Mouse (Mus musculus): ENCODE data around the gene Pde1a.

Pde1a gene

DNA sequence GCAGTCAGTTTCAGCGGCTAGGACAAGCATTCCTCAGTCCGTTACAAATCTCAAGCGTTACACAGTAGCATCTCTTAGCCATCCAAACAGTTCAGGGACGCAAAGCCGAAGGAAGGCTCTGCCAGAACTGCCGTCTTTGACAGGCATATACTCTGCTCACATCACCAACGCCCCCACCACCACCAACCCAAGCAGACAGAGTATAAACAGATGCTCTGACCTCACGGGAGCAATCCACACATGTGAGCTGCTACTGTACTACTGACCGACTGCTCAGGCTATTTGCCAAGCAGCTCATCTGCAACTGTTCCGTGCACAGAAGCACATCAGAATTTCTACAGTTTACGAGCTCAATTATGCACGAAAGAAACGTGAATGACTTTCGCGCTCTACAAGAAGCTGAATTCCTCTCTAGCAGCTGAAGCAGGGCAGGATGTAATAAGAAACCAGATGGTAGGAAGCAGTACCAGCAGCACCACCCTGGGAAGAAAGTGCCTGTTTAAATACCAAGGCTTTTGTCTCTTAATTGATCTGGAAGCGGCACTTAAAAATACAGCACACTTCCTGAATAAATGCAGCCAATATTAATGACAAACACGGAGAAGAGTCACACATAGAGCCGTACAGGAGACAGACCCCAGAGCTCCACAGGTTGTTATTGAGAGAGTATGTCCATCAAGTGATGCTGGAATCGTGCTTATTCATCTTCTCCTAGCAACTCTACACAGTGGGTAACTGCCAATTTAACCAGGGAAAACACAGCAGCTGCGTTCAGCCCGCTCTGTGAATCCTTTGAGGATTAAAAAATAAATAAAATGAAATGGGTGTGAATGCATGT is at the start of gene Pde1a:
Gene Pde1a (minus strand): TSS at position 598 of the 838 bp plus-strand sequence.
- DNase-seq, result peak; percentile 33 to 39

DNA sequence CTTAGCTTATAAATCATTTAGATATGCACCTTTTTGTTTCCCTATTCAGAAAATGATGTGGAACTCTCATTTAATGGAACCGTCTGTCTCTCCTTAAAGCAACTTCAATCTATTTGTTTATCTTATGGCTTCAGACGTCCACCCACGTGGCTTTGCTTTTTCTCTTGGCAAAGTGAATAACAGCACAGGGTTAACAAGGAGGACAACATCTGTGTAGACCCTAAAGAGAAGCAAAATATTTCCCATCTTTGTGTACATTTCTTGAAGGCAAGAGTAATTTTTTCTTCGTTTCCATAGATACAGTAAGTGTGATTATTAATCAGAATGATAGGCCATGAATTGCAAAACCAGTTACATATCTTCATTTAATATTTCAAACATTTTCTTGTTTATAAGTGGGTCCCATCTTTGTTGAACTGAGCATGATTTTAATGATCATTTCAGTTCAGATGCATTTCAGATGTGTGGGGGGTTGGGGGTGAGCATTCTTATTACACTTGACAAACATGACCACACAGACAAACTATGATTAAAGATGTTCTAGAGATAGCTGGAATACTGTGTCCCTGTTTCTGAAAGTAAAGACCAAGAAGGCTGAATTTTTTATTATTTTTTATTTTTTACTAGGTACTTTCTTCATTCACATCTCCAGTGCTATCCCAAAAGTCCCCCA is 49.5 kb upstream of the Pde1a start:
- DNase-seq, result no peak

DNA sequence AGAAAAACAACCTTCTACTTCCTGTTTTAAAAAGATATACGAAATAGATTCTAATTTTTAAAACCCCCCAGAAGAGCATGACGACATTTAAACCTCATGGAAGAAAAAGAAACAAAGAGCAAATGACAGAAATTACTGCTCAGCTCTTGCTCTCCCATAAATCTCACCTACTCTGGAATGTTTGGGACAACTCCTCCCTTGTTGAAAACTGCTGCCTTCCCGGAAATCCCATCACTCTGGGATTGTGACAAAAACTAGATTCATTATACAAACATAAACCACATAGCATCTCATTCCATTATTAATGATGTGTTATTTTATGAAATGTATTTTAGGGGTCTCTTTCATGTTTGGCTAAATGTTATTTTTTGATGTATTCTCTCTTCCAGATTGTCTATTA is 48.9 kb upstream of the Pde1a start:
- DNase-seq, result no peak

DNA sequence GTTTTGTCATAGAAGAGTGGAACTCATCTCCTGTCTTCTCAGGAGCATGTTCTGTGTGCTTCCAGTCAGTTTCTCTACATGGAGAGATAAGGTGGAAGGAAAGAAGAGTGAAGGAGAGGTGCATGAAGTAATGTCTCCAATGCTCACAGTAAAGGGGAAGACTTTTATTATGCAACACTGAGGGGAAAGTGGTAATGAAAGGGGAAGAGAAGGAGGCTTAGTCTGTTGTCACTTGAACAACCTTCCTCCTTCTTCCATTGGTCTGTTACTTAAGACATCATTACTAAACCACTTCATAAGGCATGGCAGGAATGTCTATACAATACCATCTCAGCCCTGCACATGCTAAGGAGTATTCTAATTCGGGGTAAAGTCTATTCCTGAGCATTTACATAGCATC is 38.8 kb upstream of the Pde1a start:
- DNase-seq, result no peak

DNA sequence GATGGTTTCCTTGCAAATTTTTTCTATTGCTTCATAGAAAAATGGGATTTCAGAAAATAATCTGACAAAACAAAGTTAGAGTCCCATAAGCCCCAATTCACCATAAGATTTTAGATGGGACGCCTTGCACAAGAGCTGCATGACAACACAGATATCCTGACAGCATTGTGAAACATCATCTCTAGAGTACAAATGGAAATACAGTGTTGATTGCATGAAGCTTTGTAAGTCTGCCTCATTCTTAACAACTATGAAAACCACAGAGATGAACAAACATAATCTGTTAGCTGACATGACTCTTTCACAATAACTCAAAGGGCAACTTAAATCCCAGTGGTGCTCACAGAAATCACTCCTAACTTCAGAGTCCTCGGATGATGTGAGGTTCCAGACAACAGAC is 29.5 kb upstream of the Pde1a start:
- DNase-seq, result no peak

DNA sequence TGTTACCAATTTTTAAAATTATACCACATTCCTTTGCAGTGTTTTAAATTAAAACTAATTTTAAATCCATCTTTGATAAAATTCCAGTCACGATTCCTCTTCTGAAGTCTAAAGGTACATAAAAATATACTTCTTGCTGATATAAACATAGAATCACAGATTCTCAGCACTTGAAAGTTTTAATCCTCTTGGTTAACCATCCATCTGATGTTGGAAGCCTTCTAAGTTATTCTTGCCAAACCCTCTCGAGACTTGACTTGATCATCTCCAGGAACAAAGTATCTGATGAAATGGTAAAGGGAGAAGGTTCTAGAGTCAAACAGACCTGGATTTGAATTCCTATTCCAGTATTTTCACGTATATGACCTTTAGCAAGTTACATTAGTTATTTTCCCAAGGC is 28.9 kb upstream of the Pde1a start:
- DNase-seq, result no peak

DNA sequence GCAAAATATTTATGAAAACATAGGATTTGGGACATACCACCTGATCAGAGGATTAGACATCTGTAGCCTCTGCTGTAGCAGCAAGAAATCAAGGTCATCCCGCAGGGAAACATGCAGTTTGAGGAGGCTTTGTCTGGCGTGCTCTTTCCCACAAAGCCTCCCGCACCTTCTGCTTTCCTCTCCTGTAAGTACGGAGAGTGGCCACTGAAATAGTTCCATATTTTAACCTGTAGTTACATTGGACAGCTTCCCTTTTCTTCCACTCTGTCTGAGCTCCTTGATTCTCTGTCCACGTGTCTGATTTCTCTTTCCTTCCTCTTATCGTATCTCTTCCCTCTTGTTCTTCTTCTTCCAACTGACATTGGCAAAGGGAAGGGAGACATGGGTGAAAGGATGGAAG is 20.8 kb upstream of the Pde1a start:
- peak in 1 of 2 experiments; percentile 5 for DNase-seq

DNA sequence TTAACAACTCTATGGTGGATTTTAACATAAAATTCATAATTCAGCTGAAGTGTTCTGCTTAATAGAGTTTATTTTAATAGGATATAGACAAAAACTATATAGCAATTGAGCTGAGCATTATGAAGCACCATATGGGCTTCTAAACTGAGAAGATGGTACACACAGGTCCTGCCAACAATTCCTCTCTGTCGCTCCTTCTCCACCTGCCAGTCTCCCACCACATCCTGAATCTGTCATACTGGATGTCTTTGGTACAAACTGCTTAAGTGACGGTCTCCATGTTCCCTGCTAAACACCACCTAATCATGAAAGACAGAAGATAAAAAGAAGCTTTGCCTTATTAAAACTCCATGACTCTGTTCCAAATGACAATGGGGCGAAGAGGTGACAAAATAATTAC is 20.1 kb upstream of the Pde1a start:
- DNase-seq, result peak; percentile 21 to 27

DNA sequence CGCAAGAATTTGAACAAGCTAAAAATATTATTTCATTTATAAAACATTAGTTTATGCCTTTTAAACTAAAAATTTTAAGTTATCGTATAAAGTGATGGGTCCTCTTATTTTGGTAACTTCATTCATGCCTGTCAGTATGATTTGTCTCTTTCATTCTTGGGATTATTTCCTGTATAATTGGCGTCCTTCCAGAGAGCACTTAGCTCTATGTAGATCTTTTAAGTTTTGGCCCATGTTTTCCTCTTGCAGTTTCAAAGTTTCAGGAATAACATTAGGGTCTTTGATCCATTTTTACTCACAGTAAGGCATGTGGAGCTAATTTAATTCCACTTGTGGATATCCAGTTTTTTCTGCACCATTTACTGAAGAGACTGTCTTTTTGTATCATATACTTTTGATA is 5.8 kb upstream of the Pde1a start:
- DNase-seq, result no peak

DNA sequence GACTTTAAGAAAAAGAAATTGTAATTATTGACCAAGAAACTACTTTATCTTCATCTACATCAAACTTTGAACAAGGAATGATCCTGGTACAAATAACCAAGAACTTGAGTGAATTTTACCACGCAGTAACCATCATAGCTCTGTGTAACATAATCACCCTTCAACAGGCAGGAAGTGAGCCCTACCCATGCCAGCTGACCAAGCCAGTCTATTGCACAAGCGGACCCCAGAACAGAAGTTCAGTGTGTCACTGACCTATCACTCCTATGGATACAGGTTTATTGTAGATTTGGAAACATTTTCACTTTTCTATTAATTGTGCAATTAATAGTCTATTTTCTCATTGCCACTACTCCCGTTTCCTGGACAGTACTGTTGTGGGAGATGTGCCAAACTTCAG is 3.4 kb upstream of the Pde1a start:
- no peak for DNase-seq

DNA sequence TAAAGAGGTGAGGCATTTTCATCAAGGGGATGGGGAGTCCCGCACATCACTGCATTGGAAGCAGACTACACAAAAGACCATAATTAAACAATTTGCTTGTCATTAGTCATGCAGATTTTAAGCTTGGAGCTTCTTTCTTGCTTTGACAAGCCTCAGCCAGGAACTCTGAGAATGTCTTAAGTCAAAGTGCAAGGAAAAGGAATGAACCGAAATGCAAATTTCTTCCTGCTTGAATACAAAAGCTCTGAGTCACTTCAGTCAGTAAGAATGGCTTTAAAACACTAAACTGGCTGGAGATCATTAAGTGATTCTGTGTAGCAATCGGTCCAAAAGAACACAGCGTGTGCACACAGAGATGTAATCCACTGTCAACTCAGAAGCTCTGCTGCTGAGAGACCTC is 2.6 kb downstream of the Pde1a start:
- no peak for DNase-seq

DNA sequence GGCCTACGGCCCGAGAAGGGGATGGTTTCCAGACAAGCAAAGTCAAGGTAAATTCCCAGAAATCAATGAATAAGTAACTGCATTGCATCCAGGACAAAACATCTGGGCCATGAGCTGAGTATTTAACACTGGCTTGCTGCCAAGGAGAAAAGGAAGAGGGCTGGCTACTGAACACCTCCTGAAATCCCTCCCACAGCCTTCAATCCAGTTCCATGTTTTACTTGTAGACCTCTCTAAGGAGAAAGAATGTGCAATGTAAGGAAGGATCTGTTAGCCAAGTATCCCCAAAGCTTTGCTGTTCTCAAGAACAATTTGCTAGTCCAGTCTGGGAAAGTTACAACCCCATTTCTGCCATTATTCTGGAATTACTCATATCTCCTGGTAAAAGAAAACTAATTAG is 42.4 kb downstream of the Pde1a start:
- DNase-seq, result no peak

DNA sequence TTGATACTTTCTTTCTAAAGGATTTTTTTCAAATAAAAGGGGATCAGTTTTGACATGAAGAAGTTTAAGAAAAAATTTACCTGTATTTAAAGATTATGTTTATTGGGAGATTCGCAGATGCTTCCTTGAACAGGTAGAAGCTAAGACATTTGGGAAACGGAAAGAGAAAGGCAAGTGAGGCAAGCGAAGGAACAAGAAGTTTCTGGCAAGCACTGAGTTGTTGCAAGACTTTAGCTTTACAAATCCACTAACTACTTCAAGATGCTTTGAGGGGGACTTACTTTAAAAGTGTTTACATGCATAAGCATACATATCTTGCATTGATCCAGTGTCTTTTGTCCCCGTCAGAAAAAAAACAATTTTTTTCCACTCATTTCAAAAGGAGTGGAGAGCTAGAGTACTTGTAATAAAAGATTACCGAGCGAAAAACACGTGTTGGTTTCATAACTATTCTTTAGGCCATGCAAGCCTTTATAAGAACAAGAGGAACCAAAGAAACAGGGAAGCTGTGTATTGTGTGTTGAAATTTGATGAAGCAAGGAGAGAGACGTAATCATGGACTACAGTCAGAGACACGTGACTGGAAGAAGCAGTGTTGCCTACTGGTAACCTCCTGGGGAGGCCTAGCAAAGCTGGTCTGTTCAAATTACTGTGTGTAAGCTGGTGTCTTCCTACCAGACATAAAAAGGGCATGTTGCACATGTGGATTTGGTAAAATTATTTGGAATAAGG is 49.0 kb downstream of the Pde1a start:
- DNase-seq, result no peak

DNA sequence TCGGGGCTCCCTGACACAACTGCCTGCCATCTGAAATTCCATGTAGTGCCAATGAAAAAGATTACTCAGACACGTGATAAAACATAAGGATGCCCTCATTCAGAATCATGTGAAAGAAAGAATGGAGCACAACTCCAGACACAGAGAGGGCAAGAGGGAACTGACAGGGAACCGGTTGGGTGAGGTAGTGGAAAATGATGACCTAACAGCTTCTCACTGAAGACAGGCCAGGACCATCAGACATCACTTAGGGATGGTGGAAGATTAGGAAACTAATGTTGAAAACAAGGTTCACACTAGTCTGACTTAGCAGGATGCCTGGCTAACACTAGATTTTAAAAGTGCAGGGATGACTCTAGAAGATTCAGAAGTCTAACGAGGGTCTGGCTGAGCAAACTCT is 49.6 kb downstream of the Pde1a start:
- DNase-seq, result no peak

DNA sequence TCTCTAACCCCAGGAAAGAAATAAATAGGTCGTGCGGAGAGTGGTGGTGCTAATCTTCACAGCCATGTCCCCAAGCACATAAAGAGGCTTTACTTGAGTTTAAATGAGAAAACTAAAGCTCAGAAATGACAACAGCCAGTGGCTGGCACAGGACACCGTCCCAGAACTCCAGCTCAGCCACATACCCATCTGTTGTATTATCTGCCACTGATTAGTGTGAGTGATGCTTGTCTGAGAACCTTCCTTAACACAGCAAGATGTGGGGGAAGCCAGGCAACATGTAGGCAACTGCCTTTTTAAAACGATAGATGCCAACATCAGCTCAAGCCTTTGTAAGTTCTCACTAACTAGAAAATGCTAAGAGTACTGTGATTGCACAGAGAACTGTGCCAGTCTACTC is 52.9 kb downstream of the Pde1a start:
- no peak for DNase-seq

DNA sequence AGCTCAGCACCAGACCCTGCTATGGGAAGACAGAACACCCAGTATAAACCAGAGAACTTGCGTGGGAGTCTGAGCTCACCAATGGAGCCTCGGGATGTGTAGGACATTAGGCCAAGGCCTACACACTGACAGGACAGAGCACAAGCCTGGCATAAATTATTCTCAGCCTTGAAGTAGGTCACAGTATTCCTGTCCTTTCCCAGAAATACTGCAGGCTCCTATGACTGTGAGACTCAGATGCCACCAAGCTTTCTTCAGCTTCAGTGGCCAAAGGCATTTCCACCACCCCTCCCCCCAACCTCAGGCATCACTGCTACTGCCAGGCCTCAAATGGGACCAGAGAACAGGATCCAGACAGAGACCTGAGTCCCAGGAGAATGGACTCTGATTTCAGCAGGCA is 54.7 kb downstream of the Pde1a start:
- DNase-seq, result peak; percentile 24 to 34

DNA sequence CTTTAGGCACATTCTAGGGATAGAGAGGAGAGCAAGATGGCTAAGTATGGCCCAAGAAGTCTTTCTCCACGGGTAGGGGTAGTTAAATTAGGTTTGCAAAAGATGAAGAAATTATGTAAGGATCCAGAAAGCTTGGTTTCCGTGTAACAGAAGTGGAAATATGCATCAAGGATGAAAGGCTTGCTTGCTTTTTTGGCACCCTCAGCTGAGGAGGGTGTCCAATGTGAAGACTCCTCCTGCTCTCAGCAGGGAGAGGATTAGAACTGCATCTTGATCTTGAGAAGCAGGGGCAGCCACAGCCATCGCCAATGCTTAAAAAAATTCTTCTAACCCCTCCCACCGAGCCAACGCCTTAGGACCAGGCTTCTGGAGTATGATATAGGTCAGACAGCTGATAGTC is 55.2 kb downstream of the Pde1a start:
- DNase-seq, result peak in 1 of 2 experiments; percentile 3

DNA sequence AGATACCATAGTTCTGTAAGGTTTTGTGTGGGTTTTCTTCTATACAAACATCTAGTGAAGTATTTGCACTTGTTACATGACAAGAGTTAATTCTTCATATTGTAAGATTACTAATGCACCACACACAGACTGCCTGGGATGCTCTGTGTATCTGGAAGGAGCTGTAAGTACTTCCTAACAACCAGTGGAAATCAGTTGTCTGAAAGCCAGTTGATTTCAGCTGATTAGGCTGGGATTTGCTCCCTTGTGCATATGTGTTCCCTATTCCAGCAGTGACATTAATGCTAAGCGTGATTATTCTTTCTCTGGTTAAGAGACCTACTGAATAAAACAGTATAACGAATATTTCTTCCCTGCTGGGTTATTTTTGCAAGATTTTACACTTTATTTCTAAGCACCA is 55.8 kb downstream of the Pde1a start:
- DNase-seq, result no peak

DNA sequence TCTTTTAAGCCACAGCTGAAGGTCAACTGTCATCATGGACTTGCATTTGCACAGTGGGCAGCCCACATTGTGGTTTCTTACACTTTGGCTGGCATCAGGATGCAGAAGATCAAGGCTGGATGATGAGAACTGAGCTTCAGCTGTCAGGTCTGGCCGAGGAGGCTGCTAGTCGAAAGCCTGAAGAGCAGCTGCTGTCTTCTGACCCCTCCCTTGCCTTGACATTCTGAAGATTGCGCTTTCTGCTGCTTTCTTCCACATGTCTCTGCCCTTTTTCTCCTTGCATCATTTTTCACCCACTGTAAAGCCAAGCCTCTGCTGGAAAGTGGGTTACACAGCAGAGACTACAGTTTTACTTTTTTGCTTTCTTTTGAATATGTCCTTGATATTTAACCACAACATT is 59.5 kb downstream of the Pde1a start:
- DNase-seq, result no peak

DNA sequence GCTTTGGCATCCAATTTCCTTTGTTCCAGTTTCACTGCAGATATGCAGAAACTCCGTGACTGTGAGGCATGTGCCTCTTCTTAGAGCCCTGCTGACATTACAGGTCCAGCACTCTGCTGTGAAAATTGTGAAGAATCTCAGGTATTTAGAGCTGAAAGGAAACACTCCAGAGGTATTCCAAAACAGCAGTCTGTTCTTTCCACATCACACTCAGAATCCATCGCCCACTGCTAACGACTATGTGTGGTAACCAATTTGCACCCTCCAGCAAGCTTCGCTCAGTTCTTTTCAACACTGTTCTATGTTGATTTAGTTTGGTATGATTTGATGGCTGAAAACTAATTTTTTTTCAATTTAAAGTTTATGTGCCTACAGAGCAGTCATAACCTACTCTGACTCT is 62.8 kb downstream of the Pde1a start:
- DNase-seq, result no peak

DNA sequence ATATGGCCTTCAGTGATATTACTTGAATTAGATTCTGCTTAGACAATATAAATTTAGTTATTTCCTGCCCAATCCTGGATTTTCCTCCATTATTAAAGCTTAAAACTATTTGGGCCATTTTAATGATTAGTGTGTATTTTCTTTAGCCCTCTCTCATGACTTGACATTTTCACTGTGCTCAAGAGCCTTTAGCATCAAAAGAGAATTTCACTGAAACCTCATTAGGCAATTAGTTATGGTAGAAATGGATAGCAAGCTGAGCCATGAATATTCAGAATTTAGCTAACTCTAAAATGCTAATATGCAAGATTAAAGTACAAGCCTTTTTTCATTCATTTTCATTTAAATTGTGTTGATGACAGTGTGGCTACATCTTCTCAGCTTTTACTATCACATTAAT is 73.2 kb downstream of the Pde1a start:
- no peak for DNase-seq

DNA sequence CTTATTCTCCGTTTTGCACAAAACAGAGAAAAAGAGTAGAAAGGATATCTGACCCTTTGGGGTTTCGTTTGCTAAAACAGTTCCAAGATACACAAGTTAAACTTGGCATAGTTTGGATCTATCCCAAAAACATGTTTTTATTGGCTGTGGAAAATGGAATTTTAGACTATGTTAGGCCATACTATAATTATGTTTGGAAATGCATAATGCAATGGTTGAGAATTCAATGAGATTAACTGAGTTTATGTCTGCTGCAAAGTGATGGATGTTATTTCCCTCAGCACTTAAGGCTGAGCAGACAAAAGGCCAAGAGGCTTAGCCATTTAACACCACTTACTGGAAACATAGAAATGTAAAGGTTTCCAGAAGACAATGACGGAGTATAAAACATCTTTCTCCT is 75.2 kb downstream of the Pde1a start:
- DNase-seq, result no peak

DNA sequence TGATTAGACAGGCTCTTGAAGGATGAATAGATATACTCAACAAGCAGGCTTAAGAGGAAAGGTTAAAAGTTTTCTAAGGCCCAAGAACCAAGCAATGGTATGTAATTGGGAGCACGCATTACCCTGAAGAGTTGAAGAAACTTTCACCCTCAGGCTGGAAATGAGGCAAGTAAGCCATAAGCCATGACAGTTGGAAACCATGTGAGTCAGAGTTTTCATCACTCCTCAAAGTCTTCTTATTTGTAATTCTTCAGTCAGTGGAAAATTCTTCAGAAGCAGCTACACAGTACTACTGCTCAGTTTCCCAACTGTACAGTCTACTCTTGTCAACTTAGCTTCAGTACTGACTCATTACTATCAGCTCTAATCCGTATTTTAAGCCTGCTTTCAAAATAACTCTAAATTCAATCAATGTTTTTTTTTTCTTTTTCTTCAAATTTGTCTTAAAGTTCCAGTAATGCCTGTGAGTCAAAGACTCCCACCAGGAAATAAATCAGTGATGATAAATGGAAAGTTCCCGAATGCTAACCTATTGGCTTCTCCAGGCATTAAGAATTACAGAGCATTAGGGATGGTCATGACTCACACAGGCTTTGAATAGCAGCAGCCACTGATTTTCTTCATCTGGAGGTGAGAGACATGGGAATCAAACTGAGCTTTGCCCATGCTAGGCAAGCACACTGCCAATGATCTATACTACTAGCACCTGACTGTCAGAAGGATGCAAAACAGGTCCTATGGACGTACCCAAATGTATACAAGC is 82.3 kb downstream of the Pde1a start:
- DNase-seq, result no peak

Data from cerebellum, postnatal 10 days (tissue).